Mouse (Mus musculus): ENCODE data around the gene Slc30a2. TPM values are rescaled to one million over a fixed set of nuclear protein-coding genes. Genes with fewer than 3 reads are reported as not detected.

Slc30a2 gene
- polyA plus RNA-seq, 1 experiment from 2014 or later: 0.16 TPM

DNA sequence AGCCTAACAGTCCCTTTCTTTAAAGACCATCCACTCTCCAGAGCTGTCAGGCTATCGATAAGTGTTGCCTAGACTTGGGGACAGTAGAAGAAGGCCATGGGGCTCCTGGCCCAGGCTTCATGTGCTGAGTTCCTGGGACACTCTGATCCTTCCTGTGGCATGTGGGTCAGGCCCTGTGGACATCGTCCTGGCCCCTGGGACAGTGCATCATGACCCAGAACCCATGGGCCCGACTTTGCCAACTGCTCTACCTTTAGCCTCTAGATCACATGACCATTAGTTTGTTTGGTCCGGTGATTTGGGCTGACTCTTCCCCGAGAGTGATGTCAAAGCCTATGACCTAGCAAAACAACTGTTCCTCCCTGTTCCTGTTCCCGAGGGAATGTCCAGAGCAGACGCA lies 32.9 kb upstream of the Slc30a2 start:
- no peak overlapping the region for H3K9ac ChIP-seq
- peaks cover 6% of the 10 kb centered on the region for H3K4me1 ChIP-seq (replicated peaks)
- no peak overlapping the region for H3K27ac ChIP-seq (replicated peaks)
- ATAC-seq (ENCODE audit: low FRiP score, low read depth): no peak
- 90% methylated on average over 7 of the region's 7 CpGs for WGBS
- no peaks in the 10 kb centered on the region for H3K36me3 ChIP-seq
- no peak overlapping the region for H3K4me2 ChIP-seq
- no peaks in the 10 kb centered on the region for H3K27me3 ChIP-seq
- no peaks in the 10 kb centered on the region for H3K9me3 ChIP-seq
- H3K4me3 ChIP-seq: no peak overlapping the region

DNA sequence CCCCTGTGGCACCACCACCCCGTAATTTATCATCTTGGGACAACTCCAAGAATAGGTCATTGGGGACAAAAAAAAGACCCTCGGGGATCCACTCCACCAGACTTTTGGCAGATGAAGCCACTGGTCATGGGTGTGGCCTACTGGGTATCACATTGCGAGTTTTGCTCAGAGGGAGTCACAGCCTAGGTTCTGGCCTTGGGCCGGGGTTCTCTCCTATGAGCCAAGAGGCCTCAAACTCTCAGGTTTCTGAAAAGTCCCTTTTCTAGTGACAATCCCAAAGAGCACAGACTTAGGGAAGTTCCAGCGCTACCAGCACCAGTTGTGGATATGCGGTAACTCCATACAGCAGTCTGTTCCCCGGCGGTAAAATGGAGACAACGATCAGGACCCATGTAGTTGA lies 32.3 kb upstream of the Slc30a2 start:
- Histone ChIP-seq H3K4me1 (replicated peaks) (peaks cover 6% of the 10 kb centered on the region), H3K36me3 (no peaks in the 10 kb centered on the region), H3K27ac (replicated peaks) (no peak overlapping the region), H3K4me2 (no peak overlapping the region), H3K27me3 (no peaks in the 10 kb centered on the region), H3K4me3 (no peak overlapping the region), H3K9ac (no peak overlapping the region), H3K9me3 (no peaks in the 10 kb centered on the region)
- 91% methylated on average over 9 of the region's 9 CpGs for WGBS
- ATAC-seq (ENCODE audit: low FRiP score, low read depth): no peak

GRCm38 (mm10) chr4:134311784-134312183 lies 31.2 kb upstream of the Slc30a2 start:
- Histone ChIP-seq H3K36me3 (no peaks in the 10 kb centered on the region), H3K27me3 (no peaks in the 10 kb centered on the region), H3K4me2 (no peak overlapping the region), H3K4me3 (no peak overlapping the region), H3K9ac (no peak overlapping the region), H3K27ac (replicated peaks) (no peak overlapping the region), H3K9me3 (no peaks in the 10 kb centered on the region), H3K4me1 (replicated peaks) (peaks cover 6% of the 10 kb centered on the region)
- 90% methylated on average over 9 of the region's 9 CpGs for WGBS
- no peak for ATAC-seq (ENCODE audit: low FRiP score, low read depth)

GRCm38 (mm10) chr4:134312341-134312740 lies 30.6 kb upstream of the Slc30a2 start:
- H3K27ac ChIP-seq (replicated peaks): no peak overlapping the region
- H3K4me1 ChIP-seq (replicated peaks): peaks cover 3% of the 10 kb centered on the region
- no peak overlapping the region for H3K9ac ChIP-seq
- ATAC-seq (ENCODE audit: low FRiP score, low read depth): no peak
- H3K4me2 ChIP-seq: no peak overlapping the region
- no peaks in the 10 kb centered on the region for H3K9me3 ChIP-seq
- H3K4me3 ChIP-seq: no peak overlapping the region
- 93% methylated on average over 5 of the region's 5 CpGs for WGBS
- no peaks in the 10 kb centered on the region for H3K27me3 ChIP-seq
- no peaks in the 10 kb centered on the region for H3K36me3 ChIP-seq

DNA sequence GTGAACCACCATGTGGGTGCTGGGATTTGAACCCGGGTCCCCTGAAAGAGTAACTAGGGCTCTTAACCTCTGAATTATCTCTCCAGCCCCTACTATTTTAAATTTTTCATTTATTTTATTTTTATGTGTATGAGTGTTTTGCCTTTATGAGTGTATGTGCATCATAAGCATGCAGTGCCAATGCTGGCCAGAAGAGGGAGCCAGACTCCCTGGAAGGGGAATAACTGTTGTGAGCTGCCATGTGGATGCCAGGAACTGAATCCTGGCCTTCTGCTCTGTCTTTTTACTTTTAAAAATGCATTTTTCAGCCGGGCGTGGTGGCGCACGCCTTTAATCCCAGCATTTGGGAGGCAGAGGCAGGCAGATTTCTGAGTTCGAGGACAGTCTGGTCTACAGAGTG lies 30.1 kb upstream of the Slc30a2 start:
- H3K9me3 ChIP-seq: no peaks in the 10 kb centered on the region
- no peak for ATAC-seq (ENCODE audit: low FRiP score, low read depth)
- WGBS: 95% methylated on average over 6 of the region's 6 CpGs

GRCm38 (mm10) chr4:134314081-134314655 lies 28.8 kb upstream of the Slc30a2 start:
- 72% methylated on average over 4 of the region's 4 CpGs for WGBS
- Histone ChIP-seq H3K27me3 (no peaks in the 10 kb centered on the region), H3K4me1 (replicated peaks) (no peaks in the 10 kb centered on the region), H3K4me3 (no peak overlapping the region), H3K4me2 (no peak overlapping the region), H3K27ac (replicated peaks) (no peak overlapping the region), H3K9ac (no peak overlapping the region), H3K36me3 (no peaks in the 10 kb centered on the region), H3K9me3 (no peaks in the 10 kb centered on the region)
- ATAC-seq (ENCODE audit: low FRiP score, low read depth): no peak

More for the DNA sequence above, 30.1 kb upstream of the Slc30a2 start:
- no peak overlapping the region for H3K27ac ChIP-seq (replicated peaks)
- no peak overlapping the region for H3K9ac ChIP-seq
- H3K36me3 ChIP-seq: no peaks in the 10 kb centered on the region
- H3K4me2 ChIP-seq: no peak overlapping the region
- H3K27me3 ChIP-seq: no peaks in the 10 kb centered on the region
- H3K4me1 ChIP-seq (replicated peaks): no peaks in the 10 kb centered on the region
- no peak overlapping the region for H3K4me3 ChIP-seq

DNA sequence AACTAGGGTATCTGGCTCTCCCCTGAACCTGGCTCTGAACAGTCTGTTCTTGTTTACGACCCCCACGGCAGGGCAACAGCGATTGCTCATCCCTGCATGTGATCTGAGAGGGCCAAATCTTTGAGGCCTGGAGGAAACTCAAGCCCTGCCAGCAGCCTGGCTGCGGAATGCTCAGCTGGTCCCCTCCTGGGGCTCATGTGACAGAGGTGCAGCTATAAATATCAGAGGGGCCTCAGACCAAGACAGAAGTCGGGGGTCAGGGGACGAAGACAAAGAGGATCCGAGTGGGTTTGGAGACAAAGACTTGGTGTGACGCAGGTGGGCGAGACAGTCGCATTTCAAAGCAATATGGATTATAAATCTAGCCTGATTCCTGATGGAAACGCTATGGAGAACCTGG lies 28.1 kb upstream of the Slc30a2 start, which contains the start of gene Trim63:
Gene Trim63, plus strand, starts transcription at position 245 of the 400 bp plus-strand sequence.
- Histone ChIP-seq H3K4me2 (no peak within 1 kb of the TSS), H3K27me3 (no peaks in the 10 kb centered on the region), H3K9ac (no peak within 1 kb of the TSS), H3K9me3 (no peaks in the 10 kb centered on the region), H3K4me3 (no peak within 1 kb of the TSS), H3K27ac (replicated peaks) (no peak within 1 kb of the TSS), H3K4me1 (replicated peaks) (no peaks in the 10 kb centered on the region), H3K36me3 (no peaks in the 10 kb centered on the region)
- no peak for ATAC-seq (ENCODE audit: low FRiP score, low read depth)
- WGBS: 30% methylated on average over 11 of the region's 11 CpGs

GRCm38 (mm10) chr4:134315470-134315869 lies 27.5 kb upstream of the Slc30a2 start:
- 82% methylated on average over 9 of the region's 9 CpGs for WGBS
- Histone ChIP-seq H3K4me2 (no peak overlapping the region), H3K27me3 (no peaks in the 10 kb centered on the region), H3K36me3 (no peaks in the 10 kb centered on the region), H3K27ac (replicated peaks) (no peak overlapping the region), H3K9ac (no peak overlapping the region), H3K9me3 (no peaks in the 10 kb centered on the region), H3K4me3 (no peak overlapping the region), H3K4me1 (replicated peaks) (no peaks in the 10 kb centered on the region)
- no peak for ATAC-seq (ENCODE audit: low FRiP score, low read depth)

DNA sequence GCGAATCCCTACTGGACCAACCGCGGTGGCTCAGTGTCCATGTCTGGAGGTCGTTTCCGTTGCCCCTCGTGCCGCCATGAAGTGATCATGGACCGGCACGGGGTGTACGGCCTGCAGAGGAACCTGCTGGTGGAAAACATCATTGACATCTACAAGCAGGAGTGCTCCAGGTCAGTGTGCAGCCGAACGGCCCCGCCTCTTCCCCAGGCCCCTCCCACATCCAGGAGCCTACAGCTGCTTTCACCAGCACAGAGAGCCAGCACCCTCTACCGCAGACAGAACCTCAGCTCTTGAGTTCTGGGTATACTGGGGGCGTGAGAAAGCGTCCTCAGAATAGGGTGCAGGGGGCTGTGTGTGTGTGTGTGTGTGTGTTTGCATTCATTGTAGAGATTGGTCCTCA lies 26.6 kb upstream of the Slc30a2 start:
- H3K4me2 ChIP-seq: no peak overlapping the region
- 50% methylated on average over 16 of the region's 16 CpGs for WGBS
- H3K36me3 ChIP-seq: no peaks in the 10 kb centered on the region
- H3K4me3 ChIP-seq: no peak overlapping the region
- H3K27me3 ChIP-seq: no peaks in the 10 kb centered on the region
- H3K27ac ChIP-seq (replicated peaks): no peak overlapping the region
- H3K4me1 ChIP-seq (replicated peaks): no peaks in the 10 kb centered on the region
- ATAC-seq (ENCODE audit: low FRiP score, low read depth): no peak
- no peaks in the 10 kb centered on the region for H3K9me3 ChIP-seq
- H3K9ac ChIP-seq: no peak overlapping the region

DNA sequence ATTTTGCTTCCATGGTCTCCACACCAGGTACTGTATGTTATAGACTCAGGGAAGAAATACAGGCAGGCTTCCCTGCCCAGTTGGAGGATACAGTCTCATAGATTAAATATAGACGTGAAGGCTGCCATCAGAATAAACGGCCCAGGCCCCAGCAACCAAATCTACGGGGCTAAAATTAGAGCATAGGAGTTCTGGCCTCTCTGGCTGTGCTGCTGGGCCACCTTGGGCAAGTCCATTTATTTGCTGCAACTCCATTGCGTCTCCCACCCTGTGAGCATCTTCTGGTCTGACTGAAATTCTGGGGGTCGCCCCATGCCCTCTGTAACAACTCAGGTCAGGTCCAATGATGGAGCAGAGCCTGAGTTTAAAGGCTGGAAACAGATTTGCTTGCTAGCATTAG lies 23.9 kb upstream of the Slc30a2 start:
- H3K4me2 ChIP-seq: no peak overlapping the region
- no peak for ATAC-seq (ENCODE audit: low FRiP score, low read depth)
- no peaks in the 10 kb centered on the region for H3K36me3 ChIP-seq
- no peak overlapping the region for H3K27ac ChIP-seq (replicated peaks)
- no peaks in the 10 kb centered on the region for H3K27me3 ChIP-seq
- no peaks in the 10 kb centered on the region for H3K9me3 ChIP-seq
- H3K4me3 ChIP-seq: no peak overlapping the region
- H3K9ac ChIP-seq: no peak overlapping the region
- no peaks in the 10 kb centered on the region for H3K4me1 ChIP-seq (replicated peaks)
- 87% methylated on average over 5 of the region's 5 CpGs for WGBS

DNA sequence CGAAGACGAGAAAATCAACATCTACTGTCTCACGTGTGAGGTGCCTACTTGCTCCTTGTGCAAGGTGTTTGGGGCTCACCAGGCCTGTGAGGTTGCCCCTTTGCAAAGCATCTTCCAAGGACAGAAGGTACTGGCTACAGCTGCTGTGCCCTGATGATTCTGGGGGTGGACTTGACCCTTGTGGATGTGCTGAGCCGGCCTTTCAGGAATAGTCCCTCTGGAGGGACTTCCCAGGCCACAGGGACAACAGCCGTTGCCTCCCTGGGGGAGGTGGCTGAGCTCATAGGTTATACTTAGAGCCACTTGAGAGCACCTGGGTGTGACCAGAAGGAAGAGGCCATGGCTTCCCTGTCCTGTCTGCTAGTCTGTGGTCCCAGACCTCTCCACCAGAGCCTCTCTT lies 23.3 kb upstream of the Slc30a2 start:
- no peak overlapping the region for H3K4me3 ChIP-seq
- ATAC-seq (ENCODE audit: low FRiP score, low read depth): no peak
- no peak overlapping the region for H3K27ac ChIP-seq (replicated peaks)
- H3K36me3 ChIP-seq: no peaks in the 10 kb centered on the region
- no peaks in the 10 kb centered on the region for H3K4me1 ChIP-seq (replicated peaks)
- no peak overlapping the region for H3K9ac ChIP-seq
- H3K4me2 ChIP-seq: no peak overlapping the region
- H3K9me3 ChIP-seq: no peaks in the 10 kb centered on the region
- WGBS: 76% methylated on average over 5 of the region's 5 CpGs
- no peaks in the 10 kb centered on the region for H3K27me3 ChIP-seq

- no peak overlapping the region for H3K4me2 ChIP-seq
- no peaks in the 10 kb centered on the region for H3K9me3 ChIP-seq
- H3K27me3 ChIP-seq: no peaks in the 10 kb centered on the region
- ATAC-seq (ENCODE audit: low FRiP score, low read depth): no peak
- WGBS: 60% methylated on average over 3 of the region's 3 CpGs
- no peak overlapping the region for H3K27ac ChIP-seq (replicated peaks)
- no peaks in the 10 kb centered on the region for H3K36me3 ChIP-seq
- no peak overlapping the region for H3K9ac ChIP-seq
- H3K4me3 ChIP-seq: no peak overlapping the region
- H3K4me1 ChIP-seq (replicated peaks): no peaks in the 10 kb centered on the region
These were observed 21.5 kb upstream of the Slc30a2 start for GRCm38 (mm10) chr4:134321524-134321923.

- Histone ChIP-seq H3K4me2 (no peak overlapping the region), H3K9ac (no peak overlapping the region), H3K9me3 (no peaks in the 10 kb centered on the region), H3K4me1 (replicated peaks) (no peaks in the 10 kb centered on the region), H3K27me3 (no peaks in the 10 kb centered on the region), H3K36me3 (no peaks in the 10 kb centered on the region), H3K4me3 (no peak overlapping the region), H3K27ac (replicated peaks) (no peak overlapping the region)
- WGBS: 70% methylated on average over 5 of the region's 5 CpGs
- no peak for ATAC-seq (ENCODE audit: low FRiP score, low read depth)
These were observed 18.3 kb upstream of the Slc30a2 start for GRCm38 (mm10) chr4:134324655-134325054.

All from hindbrain, embryonic 15.5 days (tissue).